Mouse (Mus musculus): ENCODE data around the gene Fggy. TPM values are rescaled to one million over a fixed set of nuclear protein-coding genes. Genes with fewer than 3 reads are reported as not detected.
A peak's percentile ranks its signal among the peaks of the same experiment; 100 is the strongest.

Gene Fggy
- polyA plus RNA-seq, 2 experiments = 14.9 to 19.3 TPM

DNA sequence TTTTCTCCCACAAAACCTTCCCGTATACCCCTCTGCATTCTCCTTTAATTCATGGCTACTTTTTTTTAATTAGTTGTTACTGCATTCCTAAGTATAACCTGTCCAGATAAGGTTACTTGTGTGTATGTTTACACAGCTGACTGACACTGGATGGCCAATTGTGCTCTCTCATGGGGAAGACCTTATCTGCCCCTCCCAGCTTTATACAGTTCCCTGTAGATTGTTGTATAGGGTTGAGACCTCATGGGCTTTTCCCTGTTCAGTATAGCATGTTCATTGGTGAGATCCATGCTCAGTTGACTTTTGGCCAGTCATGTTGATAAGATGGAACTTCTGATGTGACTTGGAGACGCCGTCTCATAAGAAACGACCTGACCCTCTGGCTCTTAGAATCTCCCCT, 363.1 kb downstream of the Fggy start:
- no peaks in the 10 kb centered on the region for H3K9me3 ChIP-seq (ENCODE audit: control insufficient read depth, low read length)
- TF ChIP-seq CTCF (IDR thresholded peaks at IDR 0.05; ENCODE audit: low read depth) = no peak
- no peak for TF ChIP-seq EP300 (IDR thresholded peaks at IDR 0.05; ENCODE audit: low read depth)
- DNase-seq (ENCODE audit: low read depth in 3 of 3, low spot score in 3 of 3) = no peak
- WGBS (ENCODE audit: insufficient replicate concordance) = 62% methylated on average over 4 of the region's 4 CpGs
- H3K4me3 ChIP-seq (ENCODE audit: insufficient read depth in 1 of 2, low read depth in 2 of 2, low read length in 2 of 2) = no peak overlapping the region
- no peaks in the 10 kb centered on the region for H3K4me1 ChIP-seq (replicated peaks; ENCODE audit: control insufficient read depth in 2 of 2, insufficient read depth in 2 of 2, low read length in 1 of 2)
- no peaks in the 10 kb centered on the region for H3K36me3 ChIP-seq (replicated peaks; ENCODE audit: control insufficient read depth, insufficient read depth, low read depth)
- no peak overlapping the region for H3K27ac ChIP-seq
- ATAC-seq (ENCODE audit: insufficient read depth) = no peak
- H3K4me2 ChIP-seq (ENCODE audit: low read depth) = no peak overlapping the region
- no peaks in the 10 kb centered on the region for H3K27me3 ChIP-seq (ENCODE audit: control insufficient read depth, insufficient read depth, low read length)
- no peak overlapping the region for H3K9ac ChIP-seq (replicated peaks)

- no peak for ATAC-seq (ENCODE audit: insufficient read depth)
- H3K9me3 ChIP-seq (ENCODE audit: control insufficient read depth, low read length) = no peaks in the 10 kb centered on the region
These were observed 367.2 kb downstream of the Fggy start for GRCm38 (mm10) chr4:95924210-95925184.

GRCm38 (mm10) chr4:95928846-95929245, 371.5 kb downstream of the Fggy start:
- H3K4me3 ChIP-seq (ENCODE audit: insufficient read depth in 1 of 2, low read depth in 2 of 2, low read length in 2 of 2) = no peak overlapping the region
- no peaks in the 10 kb centered on the region for H3K9me3 ChIP-seq (ENCODE audit: control insufficient read depth, low read length)
- H3K4me2 ChIP-seq (ENCODE audit: low read depth) = no peak overlapping the region
- no peaks in the 10 kb centered on the region for H3K4me1 ChIP-seq (replicated peaks; ENCODE audit: control insufficient read depth in 2 of 2, insufficient read depth in 2 of 2, low read length in 1 of 2)
- no peaks in the 10 kb centered on the region for H3K27me3 ChIP-seq (ENCODE audit: control insufficient read depth, insufficient read depth, low read length)
- no peaks in the 10 kb centered on the region for H3K36me3 ChIP-seq (replicated peaks; ENCODE audit: control insufficient read depth, insufficient read depth, low read depth)
- WGBS (ENCODE audit: insufficient replicate concordance) = 64% methylated on average over 1 of the region's 1 CpGs
- H3K9ac ChIP-seq (replicated peaks) = no peak overlapping the region
- no peak overlapping the region for H3K27ac ChIP-seq
- TF ChIP-seq EP300 (IDR thresholded peaks at IDR 0.05; ENCODE audit: low read depth) = no peak
- no peak for DNase-seq (ENCODE audit: low read depth in 3 of 3, low spot score in 3 of 3)
- no peak for ATAC-seq (ENCODE audit: insufficient read depth)

More at GRCm38 (mm10) chr4:95924210-95925184, 367.2 kb downstream of the Fggy start:
- Histone ChIP-seq H3K4me2 (ENCODE audit: low read depth) (no peak overlapping the region), H3K27me3 (ENCODE audit: control insufficient read depth, insufficient read depth, low read length) (no peaks in the 10 kb centered on the region), H3K9ac (replicated peaks) (no peak overlapping the region), H3K36me3 (replicated peaks; ENCODE audit: control insufficient read depth, insufficient read depth, low read depth) (no peaks in the 10 kb centered on the region), H3K4me3 (ENCODE audit: insufficient read depth in 1 of 2, low read depth in 2 of 2, low read length in 2 of 2) (no peak overlapping the region), H3K27ac (no peak overlapping the region), H3K4me1 (replicated peaks; ENCODE audit: control insufficient read depth in 2 of 2, insufficient read depth in 2 of 2, low read length in 1 of 2) (no peaks in the 10 kb centered on the region)
- WGBS (ENCODE audit: insufficient replicate concordance) = 7% methylated on average over 7 of the region's 7 CpGs
- DNase-seq (ENCODE audit: low read depth in 3 of 3, low spot score in 3 of 3) = peak; percentile 4 to 13 (median 9)
- TF ChIP-seq EP300 (IDR thresholded peaks at IDR 0.05; ENCODE audit: low read depth) = no peak
- peak; percentile 72 for TF ChIP-seq CTCF (IDR thresholded peaks at IDR 0.05; ENCODE audit: low read depth)

- H3K4me1 ChIP-seq (replicated peaks; ENCODE audit: control insufficient read depth in 2 of 2, insufficient read depth in 2 of 2, low read length in 1 of 2) = no peaks in the 10 kb centered on the region
- 68% methylated on average over 1 of the region's 1 CpGs for WGBS (ENCODE audit: insufficient replicate concordance)
- ATAC-seq (ENCODE audit: insufficient read depth) = no peak
These were observed 372.6 kb downstream of the Fggy start for GRCm38 (mm10) chr4:95929936-95930335.

GRCm38 (mm10) chr4:95931331-95931730, 374.0 kb downstream of the Fggy start:
- ATAC-seq (ENCODE audit: insufficient read depth) (no peak), DNase-seq (ENCODE audit: low read depth in 3 of 3, low spot score in 3 of 3) (no peak)
- Histone ChIP-seq H3K4me1 (replicated peaks; ENCODE audit: control insufficient read depth in 2 of 2, insufficient read depth in 2 of 2, low read length in 1 of 2) (no peaks in the 10 kb centered on the region), H3K27ac (no peak overlapping the region), H3K4me2 (ENCODE audit: low read depth) (no peak overlapping the region), H3K4me3 (ENCODE audit: insufficient read depth in 1 of 2, low read depth in 2 of 2, low read length in 2 of 2) (no peak overlapping the region), H3K9ac (replicated peaks) (no peak overlapping the region), H3K9me3 (ENCODE audit: control insufficient read depth, low read length) (no peaks in the 10 kb centered on the region), H3K27me3 (ENCODE audit: control insufficient read depth, insufficient read depth, low read length) (no peaks in the 10 kb centered on the region), H3K36me3 (replicated peaks; ENCODE audit: control insufficient read depth, insufficient read depth, low read depth) (no peaks in the 10 kb centered on the region)
- TF ChIP-seq EP300 (IDR thresholded peaks at IDR 0.05; ENCODE audit: low read depth) (no peak), CTCF (IDR thresholded peaks at IDR 0.05; ENCODE audit: low read depth) (no peak)
- WGBS (ENCODE audit: insufficient replicate concordance) = 35% methylated on average over 2 of the region's 2 CpGs

More at GRCm38 (mm10) chr4:95929936-95930335, 372.6 kb downstream of the Fggy start:
- no peak overlapping the region for H3K27ac ChIP-seq
- no peaks in the 10 kb centered on the region for H3K36me3 ChIP-seq (replicated peaks; ENCODE audit: control insufficient read depth, insufficient read depth, low read depth)
- no peak for DNase-seq (ENCODE audit: low read depth in 3 of 3, low spot score in 3 of 3)
- H3K4me2 ChIP-seq (ENCODE audit: low read depth) = no peak overlapping the region
- H3K27me3 ChIP-seq (ENCODE audit: control insufficient read depth, insufficient read depth, low read length) = no peaks in the 10 kb centered on the region
- H3K9me3 ChIP-seq (ENCODE audit: control insufficient read depth, low read length) = no peaks in the 10 kb centered on the region
- TF ChIP-seq EP300 (IDR thresholded peaks at IDR 0.05; ENCODE audit: low read depth) = no peak
- no peak for TF ChIP-seq CTCF (IDR thresholded peaks at IDR 0.05; ENCODE audit: low read depth)
- H3K9ac ChIP-seq (replicated peaks) = no peak overlapping the region
- no peak overlapping the region for H3K4me3 ChIP-seq (ENCODE audit: insufficient read depth in 1 of 2, low read depth in 2 of 2, low read length in 2 of 2)

Measured in liver, embryonic 14.5 days (tissue).